Mouse (Mus musculus): ENCODE data around the gene Gpr137.
"Not testable (repeated sequence)": the region's sequence is repeated elsewhere in the genome, so short reads cannot be mapped to it uniquely, and the experiment has no call there.

The Gpr137 gene

DNA sequence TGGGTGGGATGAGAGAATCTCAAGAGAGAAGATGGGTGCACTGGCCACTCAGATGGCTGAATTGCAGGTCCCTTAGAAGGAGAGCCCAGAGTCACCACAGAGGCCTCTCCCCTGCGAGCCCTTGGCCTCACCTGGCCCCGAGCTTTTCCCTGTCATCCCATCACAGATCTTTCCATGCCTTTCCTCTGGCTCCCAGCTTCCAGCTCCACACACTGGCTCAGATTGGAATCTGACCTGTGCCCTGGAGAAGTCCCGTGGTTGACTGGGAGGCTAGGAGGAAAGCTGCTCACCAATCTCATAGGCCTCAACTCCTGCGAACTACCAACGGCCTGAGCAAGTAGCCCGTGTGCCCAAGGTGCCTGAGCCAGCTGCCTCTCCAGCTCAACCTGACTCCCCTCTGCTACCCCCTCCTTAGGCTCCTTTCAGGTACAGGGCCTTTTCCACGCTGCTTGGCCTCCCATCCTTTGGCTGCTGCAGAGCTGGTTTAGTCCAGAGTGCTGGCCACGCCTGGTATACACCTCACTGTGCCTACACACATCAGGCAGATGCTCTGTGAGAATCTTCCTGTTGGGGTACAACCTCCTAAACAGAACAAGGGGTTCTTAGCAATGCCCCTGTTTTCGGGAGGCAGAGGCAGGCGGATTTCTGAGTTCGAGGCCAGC lies 36.7 kb downstream of the Gpr137 start:
- DNase-seq (ENCODE audit: low read depth, low spot score), result no peak

GRCm38 (mm10) chr19:6904846-6905245 lies 37.4 kb downstream of the Gpr137 start:
- DNase-seq (ENCODE audit: low read depth, low spot score), result no peak

- no peak for DNase-seq (ENCODE audit: low read depth, low spot score)
Measured at GRCm38 (mm10) chr19:6903031-6903430, 39.2 kb downstream of the Gpr137 start.

GRCm38 (mm10) chr19:6899641-6900040 lies 42.6 kb downstream of the Gpr137 start:
- DNase-seq (ENCODE audit: low read depth, low spot score), result no peak

GRCm38 (mm10) chr19:6895608-6896305 lies 46.5 kb downstream of the Gpr137 start:
- DNase-seq (ENCODE audit: low read depth, low spot score), result not testable (repeated sequence)

GRCm38 (mm10) chr19:6893731-6894451 lies 48.4 kb downstream of the Gpr137 start:
- no peak for DNase-seq (ENCODE audit: low read depth, low spot score)

- DNase-seq (ENCODE audit: low read depth, low spot score), result no peak
Measured at GRCm38 (mm10) chr19:6892512-6892911, 49.8 kb downstream of the Gpr137 start.
